Mouse (Mus musculus): ENCODE data around the gene Thrb. TPM values are rescaled to one million over a fixed set of nuclear protein-coding genes. Genes with fewer than 3 reads are reported as not detected.

Thrb gene
- polyA plus RNA-seq, 1 experiment, result 0.65 TPM

GRCm38 (mm10) chr14:17742902-17743712, 83.0 kb downstream of the Thrb start:
- DNase-seq (ENCODE audit: low read depth in 1 of 2, low spot score in 2 of 2), result no peak
- no peaks in the 10 kb centered on the region for H3K27me3 ChIP-seq (ENCODE audit: control insufficient read depth, insufficient read depth, low read length)
- WGBS, result 82% methylated on average over 9 of the region's 9 CpGs
- TF ChIP-seq CTCF (IDR thresholded peaks at IDR 0.05; ENCODE audit: extremely low read depth, insufficient read depth, insufficient read length, insufficient replicate concordance), result no peak
- H3K4me1 ChIP-seq (ENCODE audit: control insufficient read depth, insufficient read depth, insufficient read length), result no peaks in the 10 kb centered on the region
- no peak overlapping the region for H3K4me3 ChIP-seq (ENCODE audit: extremely low read depth, insufficient read depth, insufficient read length)
- no peak overlapping the region for H3K27ac ChIP-seq (ENCODE audit: insufficient read depth, low read length)
- no peaks in the 10 kb centered on the region for H3K36me3 ChIP-seq (ENCODE audit: control insufficient read depth, insufficient read depth, low read length)

- Histone ChIP-seq H3K27ac (ENCODE audit: insufficient read depth, low read length) (no peak overlapping the region), H3K36me3 (ENCODE audit: control insufficient read depth, insufficient read depth, low read length) (no peaks in the 10 kb centered on the region), H3K4me1 (ENCODE audit: control insufficient read depth, insufficient read depth, insufficient read length) (no peaks in the 10 kb centered on the region), H3K27me3 (ENCODE audit: control insufficient read depth, insufficient read depth, low read length) (no peaks in the 10 kb centered on the region), H3K4me3 (ENCODE audit: extremely low read depth, insufficient read depth, insufficient read length) (no peak overlapping the region)
- DNase-seq (ENCODE audit: low read depth in 1 of 2, low spot score in 2 of 2), result no peak
- TF ChIP-seq POLR2A (IDR thresholded peaks at IDR 0.05; ENCODE audit: low read depth, low read length) (no peak), CTCF (IDR thresholded peaks at IDR 0.05; ENCODE audit: extremely low read depth, insufficient read depth, insufficient read length, insufficient replicate concordance) (no peak)
- 70% methylated on average over 2 of the region's 2 CpGs for WGBS
Observed at GRCm38 (mm10) chr14:17743713-17744158, 83.7 kb downstream of the Thrb start.

GRCm38 (mm10) chr14:17747922-17748321, 87.9 kb downstream of the Thrb start:
- 93% methylated on average over 3 of the region's 3 CpGs for WGBS
- no peak for DNase-seq (ENCODE audit: low read depth in 1 of 2, low spot score in 2 of 2)
- Histone ChIP-seq H3K27ac (ENCODE audit: insufficient read depth, low read length) (no peak overlapping the region), H3K4me3 (ENCODE audit: extremely low read depth, insufficient read depth, insufficient read length) (no peak overlapping the region), H3K36me3 (ENCODE audit: control insufficient read depth, insufficient read depth, low read length) (no peaks in the 10 kb centered on the region), H3K4me1 (ENCODE audit: control insufficient read depth, insufficient read depth, insufficient read length) (no peaks in the 10 kb centered on the region), H3K27me3 (ENCODE audit: control insufficient read depth, insufficient read depth, low read length) (no peaks in the 10 kb centered on the region)
- TF ChIP-seq CTCF (IDR thresholded peaks at IDR 0.05; ENCODE audit: extremely low read depth, insufficient read depth, insufficient read length, insufficient replicate concordance) (no peak), POLR2A (IDR thresholded peaks at IDR 0.05; ENCODE audit: low read depth, low read length) (no peak)

GRCm38 (mm10) chr14:17748945-17749344, 88.9 kb downstream of the Thrb start:
- TF ChIP-seq POLR2A (IDR thresholded peaks at IDR 0.05; ENCODE audit: low read depth, low read length), result no peak
- TF ChIP-seq CTCF (IDR thresholded peaks at IDR 0.05; ENCODE audit: extremely low read depth, insufficient read depth, insufficient read length, insufficient replicate concordance), result no peak
- Histone ChIP-seq H3K4me1 (ENCODE audit: control insufficient read depth, insufficient read depth, insufficient read length) (no peaks in the 10 kb centered on the region), H3K27ac (ENCODE audit: insufficient read depth, low read length) (no peak overlapping the region), H3K27me3 (ENCODE audit: control insufficient read depth, insufficient read depth, low read length) (no peaks in the 10 kb centered on the region), H3K4me3 (ENCODE audit: extremely low read depth, insufficient read depth, insufficient read length) (no peak overlapping the region), H3K36me3 (ENCODE audit: control insufficient read depth, insufficient read depth, low read length) (no peaks in the 10 kb centered on the region)
- no peak for DNase-seq (ENCODE audit: low read depth in 1 of 2, low spot score in 2 of 2)

- H3K36me3 ChIP-seq (ENCODE audit: control insufficient read depth, insufficient read depth, low read length), result no peaks in the 10 kb centered on the region
- TF ChIP-seq CTCF (IDR thresholded peaks at IDR 0.05; ENCODE audit: extremely low read depth, insufficient read depth, insufficient read length, insufficient replicate concordance) (no peak), POLR2A (IDR thresholded peaks at IDR 0.05; ENCODE audit: low read depth, low read length) (no peak)
- WGBS, result 89% methylated on average over 1 of the region's 1 CpGs
- no peak for DNase-seq (ENCODE audit: low read depth in 1 of 2, low spot score in 2 of 2)
- H3K27ac ChIP-seq (ENCODE audit: insufficient read depth, low read length), result no peak overlapping the region
- H3K4me1 ChIP-seq (ENCODE audit: control insufficient read depth, insufficient read depth, insufficient read length), result no peaks in the 10 kb centered on the region
- no peak overlapping the region for H3K4me3 ChIP-seq (ENCODE audit: extremely low read depth, insufficient read depth, insufficient read length)
- no peaks in the 10 kb centered on the region for H3K27me3 ChIP-seq (ENCODE audit: control insufficient read depth, insufficient read depth, low read length)
Observed at GRCm38 (mm10) chr14:17751911-17752310, 91.8 kb downstream of the Thrb start.

- no peak overlapping the region for H3K4me3 ChIP-seq (ENCODE audit: extremely low read depth, insufficient read depth, insufficient read length)
- no peaks in the 10 kb centered on the region for H3K4me1 ChIP-seq (ENCODE audit: control insufficient read depth, insufficient read depth, insufficient read length)
- H3K36me3 ChIP-seq (ENCODE audit: control insufficient read depth, insufficient read depth, low read length), result no peaks in the 10 kb centered on the region
- H3K27ac ChIP-seq (ENCODE audit: insufficient read depth, low read length), result no peak overlapping the region
- no peak for DNase-seq (ENCODE audit: low read depth in 1 of 2, low spot score in 2 of 2)
- TF ChIP-seq CTCF (IDR thresholded peaks at IDR 0.05; ENCODE audit: extremely low read depth, insufficient read depth, insufficient read length, insufficient replicate concordance) (no peak), POLR2A (IDR thresholded peaks at IDR 0.05; ENCODE audit: low read depth, low read length) (no peak)
- no peaks in the 10 kb centered on the region for H3K27me3 ChIP-seq (ENCODE audit: control insufficient read depth, insufficient read depth, low read length)
- WGBS, result 80% methylated on average over 1 of the region's 1 CpGs
Observed at GRCm38 (mm10) chr14:17753429-17753828, 93.4 kb downstream of the Thrb start.

- H3K4me1 ChIP-seq (ENCODE audit: control insufficient read depth, insufficient read depth, insufficient read length), result no peaks in the 10 kb centered on the region
- no peak for TF ChIP-seq CTCF (IDR thresholded peaks at IDR 0.05; ENCODE audit: extremely low read depth, insufficient read depth, insufficient read length, insufficient replicate concordance)
- H3K27ac ChIP-seq (ENCODE audit: insufficient read depth, low read length), result no peak overlapping the region
- no peak overlapping the region for H3K4me3 ChIP-seq (ENCODE audit: extremely low read depth, insufficient read depth, insufficient read length)
- H3K27me3 ChIP-seq (ENCODE audit: control insufficient read depth, insufficient read depth, low read length), result no peaks in the 10 kb centered on the region
- no peak for DNase-seq (ENCODE audit: low read depth in 1 of 2, low spot score in 2 of 2)
- no peaks in the 10 kb centered on the region for H3K36me3 ChIP-seq (ENCODE audit: control insufficient read depth, insufficient read depth, low read length)
Observed at GRCm38 (mm10) chr14:17756732-17757131, 96.7 kb downstream of the Thrb start.
